Mouse (Mus musculus) central nervous system, embryonic 18 days (tissue): ENCODE results near the gene Laptm4a. TPM values are rescaled to one million over a fixed set of nuclear protein-coding genes. Genes with fewer than 3 reads are reported as not detected.

Experiments used
- polyA plus RNA-seq: library from polyadenylated mRNA; depleted of rRNA; stranded (reverse); fragments of >200 nt; gene quantifications from 2 replicates; pipeline ENCODE4 v1.2.3, GENCODE M21; 2012; rRNA removed

The Laptm4a gene
- polyA plus RNA-seq = 271 and 287 TPM in 2 replicates

DNA sequence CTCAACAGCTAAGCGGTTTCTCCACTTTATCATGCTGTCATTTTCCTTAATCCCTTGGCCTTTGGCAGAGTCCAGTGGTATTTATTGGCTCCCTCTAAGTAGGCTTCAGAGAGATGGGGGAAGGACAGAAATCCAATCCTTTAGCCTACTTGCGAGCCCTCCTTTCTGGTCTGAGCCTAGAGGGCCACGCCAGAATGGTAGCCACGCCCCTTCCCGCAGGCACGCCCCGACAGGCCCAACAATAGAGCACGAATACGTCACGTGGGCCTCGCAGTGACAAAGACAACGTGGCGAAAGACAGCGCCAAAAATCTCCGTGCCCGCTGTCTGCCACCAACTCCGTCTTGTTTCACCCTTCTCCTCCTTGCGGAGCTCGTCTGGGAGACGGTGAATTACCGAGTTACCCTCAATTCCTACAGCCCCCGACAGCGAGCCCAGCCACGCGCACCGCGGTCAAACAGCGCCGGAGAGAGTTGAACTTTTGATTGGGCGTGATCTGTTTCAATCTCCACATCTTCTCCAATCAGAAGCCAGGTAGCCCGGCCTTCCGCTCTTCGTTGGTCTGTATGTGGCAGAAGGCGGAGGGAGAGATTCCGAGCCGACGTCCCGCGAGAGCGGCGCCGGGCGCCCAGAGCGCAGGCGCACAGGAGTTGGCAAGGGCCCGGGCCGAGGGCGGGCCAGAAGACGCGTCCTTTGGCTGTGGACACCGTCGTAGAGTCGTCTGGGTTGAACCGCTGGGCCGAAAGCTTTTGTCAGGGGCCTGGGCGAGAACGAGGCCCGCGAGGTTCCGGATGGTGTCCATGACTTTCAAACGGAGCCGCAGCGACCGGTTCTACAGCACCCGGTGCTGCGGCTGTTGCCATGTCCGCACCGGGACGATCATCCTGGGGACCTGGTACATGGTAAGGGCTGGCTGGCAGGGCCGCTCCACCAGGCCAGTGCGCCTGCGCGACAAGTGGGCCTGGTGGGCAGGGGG, at the start of gene Laptm4a:
Gene Laptm4a (plus strand): TSS at position 271 of the 975 bp plus-strand sequence.

DNA sequence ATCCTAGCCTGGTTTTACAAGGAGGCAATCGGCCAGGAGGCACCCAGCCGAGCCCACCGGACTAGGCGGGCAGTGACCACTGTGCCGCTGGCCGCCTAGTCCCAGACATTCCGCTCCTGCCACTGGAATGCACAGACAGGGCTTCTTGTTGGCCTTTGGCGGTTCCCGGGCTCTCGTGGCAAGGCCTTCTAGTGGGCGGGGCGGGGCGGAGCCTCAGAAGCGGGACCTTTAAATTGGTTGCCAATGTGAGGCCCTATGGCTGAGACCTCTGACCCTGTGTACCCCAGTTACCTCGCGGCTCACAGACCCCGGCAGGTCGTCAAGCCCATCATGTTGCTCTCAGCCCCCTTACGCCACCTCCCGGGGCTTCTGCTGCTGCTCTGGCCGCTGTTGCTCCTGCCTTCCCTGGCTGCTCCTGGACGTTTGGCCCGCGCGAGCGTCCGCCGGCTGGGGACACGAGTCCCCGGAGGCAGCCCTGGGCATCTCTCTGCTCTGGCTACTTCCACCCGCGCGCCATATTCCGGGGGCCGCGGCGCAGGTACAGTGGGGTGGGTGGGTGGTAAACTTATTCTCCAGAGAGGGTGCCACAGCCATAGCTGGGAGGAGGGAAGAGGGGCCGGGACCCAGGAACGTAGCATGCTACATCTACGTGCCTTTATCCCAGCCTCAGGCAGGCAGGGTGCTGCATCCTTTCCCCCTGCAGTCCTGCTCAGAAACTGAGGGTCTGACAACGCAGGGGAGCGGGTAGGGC, 26.4 kb downstream of the Laptm4a start, which contains the start of gene Matn3:
Gene Matn3 (plus strand): TSS at position 216 of the 751 bp plus-strand sequence.

DNA sequence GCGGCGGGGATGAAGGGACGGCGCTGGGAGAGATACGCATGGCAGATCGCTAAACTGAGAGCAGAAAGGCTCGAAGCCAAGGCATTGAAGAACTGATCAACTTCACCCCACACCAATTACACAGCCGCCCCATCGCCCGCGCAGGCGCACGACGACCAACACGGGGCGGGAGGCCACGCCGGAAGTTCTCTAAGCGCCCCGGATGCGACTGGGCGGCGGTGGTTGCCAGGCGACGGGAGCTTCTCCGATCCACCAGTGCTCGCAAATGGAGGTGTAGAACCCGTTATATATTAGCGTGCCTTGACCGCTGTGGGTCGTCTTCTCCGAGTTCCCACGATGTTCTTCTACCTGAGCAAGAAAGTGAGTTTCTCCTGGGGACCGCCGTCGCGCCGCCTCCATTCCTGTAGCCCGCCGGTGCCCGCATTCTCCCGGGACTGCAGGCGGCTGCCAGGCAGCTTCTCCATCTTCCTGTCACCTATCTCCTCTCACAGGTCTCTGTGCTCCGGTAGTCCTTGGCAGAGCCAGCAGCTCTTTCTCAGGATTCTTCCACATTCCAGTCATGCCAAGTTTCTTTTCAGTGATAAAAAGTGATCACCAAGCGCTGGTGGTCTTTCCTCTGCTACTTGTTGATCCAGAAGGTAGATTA, 52.5 kb downstream of the Laptm4a start, which contains the start of gene Wdr35:
Gene Wdr35 (plus strand): TSS at position 73 of the 646 bp plus-strand sequence.

Other genes with a start within 250 kb of the Laptm4a start
- gene Pum2, start 247.5 kb upstream of the Laptm4a start, polyA plus RNA-seq = 79.5 and 83.4 TPM in 2 replicates
- 20.0 and 22.9 TPM in 2 replicates for gene Sdc1, start 150.3 kb upstream of the Laptm4a start, polyA plus RNA-seq
- 0.09 and 0.31 TPM in 2 replicates for gene Matn3, start 26.3 kb downstream of the Laptm4a start, polyA plus RNA-seq
- gene Wdr35, start 52.2 kb downstream of the Laptm4a start, polyA plus RNA-seq = 19.5 and 20.8 TPM in 2 replicates
- gene Ttc32, start 108.3 kb downstream of the Laptm4a start, polyA plus RNA-seq = 4.6 and 4.7 TPM in 2 replicates